ENCODE assay signal across 8 mouse cellular contexts in genomic region chr14:55592226-55592625, GRCm38 (mm10). TPM values are rescaled to one million over a fixed set of nuclear protein-coding genes. Genes with fewer than 3 reads are reported as not detected.
DNase-seq lines count a peak whose midpoint lies in the region; ATAC-seq and TF ChIP-seq lines count a peak whose summit lies in the region.

No protein-coding gene starts in this region.

- H3K36me3 ChIP-seq in hindbrain, embryonic 12.5 days, result peaks cover 40% of the 10 kb centered on the region
- peaks cover 42% of the 10 kb centered on the region for H3K36me3 ChIP-seq in liver, postnatal 0 days (replicated peaks; ENCODE audit: insufficient read depth, low read length)

- ATAC-seq in hindbrain, embryonic 12.5 days (ENCODE audit: low FRiP score), result no peak
- no peak for ATAC-seq in liver, postnatal 0 days

- H3K4me1 ChIP-seq in brown adipose tissue, adult 24 weeks (ENCODE audit: control insufficient read depth, insufficient read depth, insufficient read length, low read length), result peaks cover 5% of the 10 kb centered on the region
- peaks cover 27% of the 10 kb centered on the region for H3K4me1 ChIP-seq in hindbrain, embryonic 12.5 days
- H3K4me1 ChIP-seq in liver, postnatal 0 days (ENCODE audit: insufficient read depth), result peaks cover 20% of the 10 kb centered on the region

- TF ChIP-seq EP300 in liver, postnatal 0 days (IDR thresholded peaks at IDR 0.05; ENCODE audit: low read depth), result no peak

- peak overlapping the region; percentile 26; the same call in 1 of the 2 replicates for H3K27ac ChIP-seq in brown adipose tissue, adult 24 weeks (replicated peaks; ENCODE audit: low read depth, low read length)
- H3K27ac ChIP-seq in hindbrain, embryonic 12.5 days, result peak overlapping the region; percentile 95; the same call in 1 of the 2 replicates
- peak overlapping the region; percentile 97 for H3K27ac ChIP-seq in liver, postnatal 0 days (ENCODE audit: low read depth)

- no peaks in the 10 kb centered on the region for H3K9me3 ChIP-seq in hindbrain, embryonic 12.5 days (replicated peaks)
- no peaks in the 10 kb centered on the region for H3K9me3 ChIP-seq in liver, postnatal 0 days (ENCODE audit: low read length)

- H3K9ac ChIP-seq in hindbrain, embryonic 12.5 days, result peak overlapping the region; percentile 92
- H3K9ac ChIP-seq in liver, postnatal 0 days (replicated peaks), result peak overlapping the region; percentile 94

- peak overlapping the region; percentile 85 for H3K4me3 ChIP-seq in brown adipose tissue, adult 24 weeks (ENCODE audit: insufficient read depth, low read depth, low read length)
- H3K4me3 ChIP-seq in hindbrain, embryonic 12.5 days, result peak overlapping the region; percentile 91
- peak overlapping the region; percentile 97 for H3K4me3 ChIP-seq in liver, postnatal 0 days (ENCODE audit: low read depth, low read length)

- no peaks in the 10 kb centered on the region for H3K27me3 ChIP-seq in hindbrain, embryonic 12.5 days
- no peaks in the 10 kb centered on the region for H3K27me3 ChIP-seq in liver, postnatal 0 days (ENCODE audit: insufficient read depth, low read length)

- H3K4me2 ChIP-seq in hindbrain, embryonic 12.5 days (replicated peaks), result peak overlapping the region; percentile 98
- H3K4me2 ChIP-seq in liver, postnatal 0 days (ENCODE audit: low read depth, low read length), result peak overlapping the region; percentile 92

- no peak for TF ChIP-seq CTCF in liver, postnatal 0 days (IDR thresholded peaks at IDR 0.05; ENCODE audit: low read depth)

- DNase-seq in kidney, adult 9 months, result peak; percentile 49
- no peak for DNase-seq in kidney, postnatal 14 days
- peak; percentile 33 for DNase-seq in liver, postnatal 0 days
- no peak for DNase-seq in left cerebral cortex, adult 9 months (ENCODE audit: low spot score in 2 of 2)
- DNase-seq in gastrocnemius, postnatal 10 days, result no peak
- DNase-seq in adrenal gland, adult 8-10 months, result no peak

- 5% methylated on average over 16 of the region's 16 CpGs for WGBS in hindbrain, embryonic 12.5 days
- WGBS in liver, postnatal 0 days (ENCODE audit: insufficient replicate concordance), result 3% methylated on average over 16 of the region's 16 CpGs

RNA-seq across cellular contexts. Expression of gene Rnf31, which starts 0.7 kb away (rescaled TPM):
- polyA plus RNA-seq in brown adipose tissue, adult 24 weeks (2012; ENCODE audit: insufficient read depth, insufficient read length, missing spikeins), result 11.1 and 12.0 TPM in 2 replicates
- polyA plus RNA-seq in hindbrain, embryonic 12.5 days (2016; fragmentation: Nextera tagmentation; extraction: Ambion mirVana), result 21.2 and 23.7 TPM in 2 replicates
- polyA plus RNA-seq in liver, postnatal 0 days (2015; fragmentation: Nextera tagmentation; extraction: Ambion mirVana), result 8.5 and 9.6 TPM in 2 replicates
- 10 to 100 TPM; 15.9 to 16.4 TPM for total RNA-seq in gastrocnemius, postnatal 10 days (2021)
- 10 to 100 TPM; 33.3 to 52.1 (median 39.2) TPM for total RNA-seq in adrenal gland, adult 8-10 months (2022)

RNA-seq across cellular contexts. Expression of gene Psme2, which starts 1.3 kb away (rescaled TPM):
- polyA plus RNA-seq in brown adipose tissue, adult 24 weeks (2012; ENCODE audit: insufficient read depth, insufficient read length, missing spikeins), result 248 and 256 TPM in 2 replicates
- 201 and 234 TPM in 2 replicates for polyA plus RNA-seq in hindbrain, embryonic 12.5 days (2016; fragmentation: Nextera tagmentation; extraction: Ambion mirVana)
- 222 and 231 TPM in 2 replicates for polyA plus RNA-seq in liver, postnatal 0 days (2015; fragmentation: Nextera tagmentation; extraction: Ambion mirVana)
- total RNA-seq in gastrocnemius, postnatal 10 days (2021), result 10 to 100 TPM; 74.4 to 85.8 TPM
- 100 to 1,000 TPM; 325 to 423 (median 363) TPM for total RNA-seq in adrenal gland, adult 8-10 months (2022)

RNA-seq across cellular contexts. Expression of gene Emc9, which starts 7.1 kb away (rescaled TPM):
- 42.1 and 45.5 TPM in 2 replicates for polyA plus RNA-seq in brown adipose tissue, adult 24 weeks (2012; ENCODE audit: insufficient read depth, insufficient read length, missing spikeins)
- 8.5 and 9.0 TPM in 2 replicates for polyA plus RNA-seq in hindbrain, embryonic 12.5 days (2016; fragmentation: Nextera tagmentation; extraction: Ambion mirVana)
- 17.3 and 19.2 TPM in 2 replicates for polyA plus RNA-seq in liver, postnatal 0 days (2015; fragmentation: Nextera tagmentation; extraction: Ambion mirVana)
- total RNA-seq in gastrocnemius, postnatal 10 days (2021), result 10 to 100 TPM; 45.2 to 49.9 TPM
- 10 to 100 TPM; 47.3 to 50.6 (median 49.7) TPM for total RNA-seq in adrenal gland, adult 8-10 months (2022)

RNA-seq across cellular contexts. Expression of gene Irf9, which starts 11.1 kb away (rescaled TPM):
- 4.8 and 7.4 TPM in 2 replicates for polyA plus RNA-seq in brown adipose tissue, adult 24 weeks (2012; ENCODE audit: insufficient read depth, insufficient read length, missing spikeins)
- polyA plus RNA-seq in hindbrain, embryonic 12.5 days (2016; fragmentation: Nextera tagmentation; extraction: Ambion mirVana), result 9.9 and 10.7 TPM in 2 replicates
- 18.6 and 19.4 TPM in 2 replicates for polyA plus RNA-seq in liver, postnatal 0 days (2015; fragmentation: Nextera tagmentation; extraction: Ambion mirVana)
- 1 to 10 TPM; 5.0 to 5.7 TPM for total RNA-seq in gastrocnemius, postnatal 10 days (2021)
- 10 to 100 TPM; 20.2 to 28.5 (median 27.6) TPM for total RNA-seq in adrenal gland, adult 8-10 months (2022)

RNA-seq across cellular contexts. Expression of gene Psme1, which starts 14.3 kb away (rescaled TPM):
- polyA plus RNA-seq in brown adipose tissue, adult 24 weeks (2012; ENCODE audit: insufficient read depth, insufficient read length, missing spikeins), result 191 and 217 TPM in 2 replicates
- 132 and 133 TPM in 2 replicates for polyA plus RNA-seq in hindbrain, embryonic 12.5 days (2016; fragmentation: Nextera tagmentation; extraction: Ambion mirVana)
- 162 and 180 TPM in 2 replicates for polyA plus RNA-seq in liver, postnatal 0 days (2015; fragmentation: Nextera tagmentation; extraction: Ambion mirVana)
- total RNA-seq in gastrocnemius, postnatal 10 days (2021), result 10 to 100 TPM; 56.3 to 58.7 TPM
- 100 to 1,000 TPM; 253 to 384 (median 292) TPM for total RNA-seq in adrenal gland, adult 8-10 months (2022)

Comparison
In these comparisons a context has a peak if more than half of its experiments do, and no peak if none do; other contexts are left out.
1. DNase-seq: peak in kidney, adult 9 months (single experiment) and liver, postnatal 0 days (single experiment); none in kidney, postnatal 14 days (single experiment), left cerebral cortex, adult 9 months (0 of 2), gastrocnemius, postnatal 10 days (single experiment) and adrenal gland, adult 8-10 months (single experiment).
2. H3K27ac ChIP-seq: peak in every context shown above with its lines; median percentile 97 in liver, postnatal 0 days; 95 in hindbrain, embryonic 12.5 days; 26 in brown adipose tissue, adult 24 weeks.
3. Peak in every context shown above with its lines, with median percentiles within 50 percentile points of each other: H3K4me3 ChIP-seq.